In the genomic region with DNA sequence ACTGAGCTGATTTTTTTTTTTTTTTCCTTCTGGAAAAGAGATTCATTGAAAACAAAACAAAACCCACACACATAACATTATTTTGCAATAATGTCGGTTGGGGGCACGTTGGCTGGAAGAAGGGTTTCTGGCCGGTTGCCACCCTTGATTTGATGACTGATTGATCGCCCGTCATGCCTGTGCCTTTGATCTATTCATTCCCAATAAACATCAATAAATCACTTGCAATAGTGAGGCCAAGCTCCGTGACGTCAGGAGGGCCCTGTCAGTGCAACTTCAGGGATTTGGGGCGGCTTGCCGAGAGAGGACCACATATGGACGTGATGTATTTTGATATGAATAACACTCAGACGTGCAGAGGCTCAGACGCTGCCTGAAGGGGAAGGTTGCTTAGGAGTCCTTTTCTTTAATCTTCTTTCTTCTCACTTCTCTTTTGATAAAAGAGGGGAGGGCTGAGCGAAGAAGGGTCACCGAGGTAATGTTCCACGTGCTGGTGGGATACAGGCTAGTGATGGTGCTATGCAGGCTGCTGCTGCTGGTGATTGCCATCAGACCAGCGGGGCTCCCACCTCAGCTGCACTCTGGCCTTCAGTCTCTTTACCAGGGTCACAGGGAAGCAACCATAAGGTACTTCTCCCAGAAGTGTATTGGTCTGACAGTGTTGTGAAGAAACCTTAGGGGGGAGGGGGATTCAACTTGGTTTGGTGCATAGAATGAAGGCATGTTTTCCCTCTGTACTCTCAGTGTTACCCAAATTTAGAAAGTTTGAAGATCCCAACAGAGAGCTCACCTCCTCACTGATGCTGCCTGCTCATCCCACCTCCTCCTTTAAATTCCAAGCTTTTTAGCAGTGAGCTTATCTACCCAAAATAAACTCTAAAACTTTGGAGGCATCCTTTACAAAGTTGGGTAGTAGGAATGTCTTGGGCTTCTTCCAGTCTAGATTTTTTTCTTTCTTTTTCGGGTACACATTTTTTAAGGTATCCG, we compare ENCODE assay signal across 9 mouse cellular contexts. TPM values are rescaled to one million over a fixed set of nuclear protein-coding genes. Genes with fewer than 3 reads are reported as not detected.
DNase-seq lines count a peak whose midpoint lies in the region; ATAC-seq and TF ChIP-seq lines count a peak whose summit lies in the region.
"Had no signal": no experiment of that assay in that cellular context is flagged by ENCODE, and none has a peak within 500 bp of the region (broad histone marks: within the 10 kb centered on the region; RNA-seq: fewer than 3 reads in every experiment).

No protein-coding gene starts in this region.

- 31% methylated on average over 18 of the region's 18 CpGs for WGBS in heart, adult 2 months
- 9% methylated on average over 18 of the region's 18 CpGs for WGBS in hindbrain, embryonic 12.5 days
- WGBS in midbrain, embryonic 11.5 days: 9% methylated on average over 18 of the region's 18 CpGs

- no peak for TF ChIP-seq CTCF in heart, adult 2 months (IDR thresholded peaks at IDR 0.05)

- peaks cover 7% of the 10 kb centered on the region for H3K27me3 ChIP-seq in heart, adult 2 months (ENCODE audit: control insufficient read depth, insufficient read depth, low read length)
- H3K27me3 ChIP-seq in hindbrain, embryonic 12.5 days: peaks cover 16% of the 10 kb centered on the region
- H3K27me3 ChIP-seq in midbrain, embryonic 11.5 days (ENCODE audit: control insufficient read depth, insufficient read depth, low read length): peaks cover 27% of the 10 kb centered on the region
- H3K27me3 ChIP-seq: CH12.LX had no signal

- peak overlapping the region; percentile 28; the same call in 1 of the 2 replicates for H3K9ac ChIP-seq in heart, adult 2 months (ENCODE audit: low read depth, low read length)
- peak overlapping the region; percentile 78 for H3K9ac ChIP-seq in hindbrain, embryonic 12.5 days
- H3K9ac ChIP-seq in midbrain, embryonic 11.5 days (ENCODE audit: low read length): no peak overlapping the region

- no peak for TF ChIP-seq POLR2A in heart, adult 2 months (IDR thresholded peaks at IDR 0.05; ENCODE audit: insufficient read depth, low read depth, low read length)

- no peak for DNase-seq in heart, adult 2 months
- DNase-seq in heart, postnatal 36 days: no peak
- peak; percentile 60 for DNase-seq in cerebellum, adult 9-11 months
- DNase-seq in midbrain, embryonic 11.5 days (ENCODE audit: low spot score, missing footprints): peak; percentile 88
- DNase-seq in left cerebral cortex, adult 9 months (ENCODE audit: low spot score in 2 of 2): no peak
- no peak for DNase-seq in layer of hippocampus, adult 8-10 months (ENCODE audit: low spot score in 2 of 2)

- no peak overlapping the region; the same call in 1 of the 2 replicates for H3K27ac ChIP-seq in heart, adult 2 months
- H3K27ac ChIP-seq in hindbrain, embryonic 12.5 days: peak overlapping the region; percentile 95
- no peak overlapping the region for H3K27ac ChIP-seq in midbrain, embryonic 11.5 days (ENCODE audit: low read depth, low read length)

- peaks cover 1% of the 10 kb centered on the region for H3K4me1 ChIP-seq in heart, adult 2 months (ENCODE audit: control insufficient read depth, insufficient read depth, low read length)
- peaks cover 42% of the 10 kb centered on the region for H3K4me1 ChIP-seq in hindbrain, embryonic 12.5 days
- H3K4me1 ChIP-seq in midbrain, embryonic 11.5 days (ENCODE audit: control insufficient read depth, insufficient read depth, low read length): peaks cover 12% of the 10 kb centered on the region

- peak overlapping the region; percentile 99 for H3K4me2 ChIP-seq in hindbrain, embryonic 12.5 days (replicated peaks)
- peak overlapping the region; percentile 88 for H3K4me2 ChIP-seq in midbrain, embryonic 11.5 days

- ATAC-seq in hindbrain, embryonic 12.5 days (ENCODE audit: low FRiP score): no peak
- ATAC-seq in midbrain, embryonic 11.5 days (ENCODE audit: low FRiP score): no peak
- no peak for ATAC-seq in inflammation-experienced regulatory T-cells, adult 6 months

- TF ChIP-seq EP300 in heart, adult 2 months (IDR thresholded peaks at IDR 0.05; ENCODE audit: insufficient read depth, low read depth, low read length): no peak

- no peaks in the 10 kb centered on the region for H3K36me3 ChIP-seq in heart, adult 2 months (ENCODE audit: control insufficient read depth, insufficient read depth, low read length)
- H3K36me3 ChIP-seq in hindbrain, embryonic 12.5 days: no peaks in the 10 kb centered on the region
- no peaks in the 10 kb centered on the region for H3K36me3 ChIP-seq in midbrain, embryonic 11.5 days (ENCODE audit: control insufficient read depth, insufficient read depth, low read length)

- intact Hi-C loops in heart, adult 2 months (cut with DNase I): no loop called here
- intact Hi-C loops in heart, postnatal 36 days (cut with DNase I): loop anchor here (10.0 kb wide), 2 partner anchors 624 to 944 kb away; a partner anchor contains a TSS

- no peaks in the 10 kb centered on the region; the same call in 1 of the 2 replicates for H3K79me2 ChIP-seq in heart, adult 2 months (replicated peaks; ENCODE audit: control insufficient read depth, insufficient read depth, low read length)

- peak overlapping the region; percentile 3; the same call in 1 of the 2 replicates for H3K4me3 ChIP-seq in heart, adult 2 months
- H3K4me3 ChIP-seq in hindbrain, embryonic 12.5 days: peak overlapping the region; percentile 90
- peak overlapping the region; percentile 76 for H3K4me3 ChIP-seq in midbrain, embryonic 11.5 days (ENCODE audit: low read depth, low read length)

- H3K9me3 ChIP-seq in hindbrain, embryonic 12.5 days (replicated peaks): no peaks in the 10 kb centered on the region
- H3K9me3 ChIP-seq in midbrain, embryonic 11.5 days (ENCODE audit: control insufficient read depth, low read length): no peaks in the 10 kb centered on the region

RNA-seq across cellular contexts. Expression of a gene that starts 1.4 kb away (rescaled TPM):
- total RNA-seq in heart, adult 2 months (2021): 1 to 10 TPM; 3.5 to 4.3 TPM
- 1.8 and 3.6 TPM in 2 replicates for polyA plus RNA-seq in heart, adult 2 months (2012; rRNA removed)
- total RNA-seq in heart, postnatal 36 days (2021): 1 to 10 TPM; 3.4 to 4.2 TPM
- polyA plus RNA-seq in hindbrain, embryonic 12.5 days (2016; fragmentation: Nextera tagmentation; extraction: Ambion mirVana): 25.5 and 25.7 TPM in 2 replicates
- polyA plus RNA-seq in midbrain, embryonic 11.5 days (2014; fragmentation: Nextera tagmentation; extraction: Ambion mirVana): 3.2 and 4.1 TPM in 2 replicates
- 10 to 100 TPM; 20.2 to 23.5 (median 21.8) TPM for total RNA-seq in layer of hippocampus, adult 8-10 months (2022)
- under 1 TPM in 1 of 3 experiments, not detected in 2; 0.14 TPM for polyA plus RNA-seq in inflammation-experienced regulatory T-cells, adult 6 months (2017; shearing (Covaris generic))
- total RNA-seq: CH12.LX had no signal

Comparison
In these comparisons a context has a peak if more than half of its experiments do, and no peak if none do; other contexts are left out.
1. DNase-seq: peak in cerebellum, adult 9-11 months (single experiment) and midbrain, embryonic 11.5 days (single experiment); none in heart, adult 2 months (0 of 2), heart, postnatal 36 days (0 of 2), left cerebral cortex, adult 9 months (0 of 2) and layer of hippocampus, adult 8-10 months (0 of 2).
2. H3K4me3 ChIP-seq: peak in every context shown above with its lines; median percentile 90 in hindbrain, embryonic 12.5 days; 76 in midbrain, embryonic 11.5 days; 3 in heart, adult 2 months.